Mouse (Mus musculus) cortical plate, adult 2 months (tissue): Measurements from ENCODE around the gene Mdm1.

Source experiments
- CTCF ChIP-seq: fragments of 200-500 bp; IDR thresholded peaks from 2 replicates; pipeline ENCODE4 v1.5.1; 2011; ENCODE audit warnings: mild to moderate bottlenecking, control low read depth, low read length; ENCODE audit not compliant: insufficient read depth; ENCODE audit errors: extremely low read depth
- POLR2A ChIP-seq: fragments of 200-500 bp; IDR thresholded peaks from 2 replicates; pipeline ENCODE4 v1.6.1; 2011; ENCODE audit warnings: mild to moderate bottlenecking, low read length, control low read depth; ENCODE audit not compliant: insufficient read depth; ENCODE audit errors: extremely low read depth

DNA sequence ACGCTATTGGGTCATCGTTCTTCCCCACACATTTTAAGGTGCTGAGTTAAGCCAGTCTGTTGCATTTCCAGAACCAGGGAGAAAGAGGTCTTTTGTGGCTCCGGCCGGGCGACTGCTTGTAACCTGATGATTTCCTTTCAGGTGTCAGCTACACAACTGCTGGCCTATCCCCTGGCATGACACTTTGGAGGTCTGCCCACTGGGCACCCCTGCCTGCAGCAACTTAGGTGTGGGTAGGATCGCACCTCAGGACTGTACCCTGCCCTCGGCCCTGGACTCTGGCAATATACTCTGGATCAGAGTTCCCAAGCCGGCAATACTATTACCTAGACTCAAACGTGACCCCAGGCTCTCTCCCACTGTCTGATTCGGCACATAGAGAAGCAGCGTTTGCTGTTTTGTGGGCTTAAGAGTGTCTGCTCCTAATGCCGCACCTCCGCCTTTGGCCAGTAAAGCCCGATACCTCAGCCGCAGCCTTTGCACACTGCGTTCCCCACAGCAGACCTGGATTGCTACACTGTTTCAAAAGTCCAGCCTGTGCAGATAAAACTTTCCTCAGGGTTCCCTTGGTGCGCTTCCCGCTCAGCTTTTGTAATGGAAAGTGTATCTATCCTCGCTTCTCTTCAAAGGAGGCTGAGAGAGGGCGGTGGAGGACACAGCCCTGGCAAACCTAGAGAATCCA lies 12.5 kb upstream of the Mdm1 start:
- TF ChIP-seq POLR2A (no peak), CTCF (no peak)
